Mouse (Mus musculus): ENCODE results near the gene N4bp1. TPM values are rescaled to one million over a fixed set of nuclear protein-coding genes. Genes with fewer than 3 reads are reported as not detected.

Gene N4bp1
- polyA plus RNA-seq, 1 experiment = 6.7 TPM

DNA sequence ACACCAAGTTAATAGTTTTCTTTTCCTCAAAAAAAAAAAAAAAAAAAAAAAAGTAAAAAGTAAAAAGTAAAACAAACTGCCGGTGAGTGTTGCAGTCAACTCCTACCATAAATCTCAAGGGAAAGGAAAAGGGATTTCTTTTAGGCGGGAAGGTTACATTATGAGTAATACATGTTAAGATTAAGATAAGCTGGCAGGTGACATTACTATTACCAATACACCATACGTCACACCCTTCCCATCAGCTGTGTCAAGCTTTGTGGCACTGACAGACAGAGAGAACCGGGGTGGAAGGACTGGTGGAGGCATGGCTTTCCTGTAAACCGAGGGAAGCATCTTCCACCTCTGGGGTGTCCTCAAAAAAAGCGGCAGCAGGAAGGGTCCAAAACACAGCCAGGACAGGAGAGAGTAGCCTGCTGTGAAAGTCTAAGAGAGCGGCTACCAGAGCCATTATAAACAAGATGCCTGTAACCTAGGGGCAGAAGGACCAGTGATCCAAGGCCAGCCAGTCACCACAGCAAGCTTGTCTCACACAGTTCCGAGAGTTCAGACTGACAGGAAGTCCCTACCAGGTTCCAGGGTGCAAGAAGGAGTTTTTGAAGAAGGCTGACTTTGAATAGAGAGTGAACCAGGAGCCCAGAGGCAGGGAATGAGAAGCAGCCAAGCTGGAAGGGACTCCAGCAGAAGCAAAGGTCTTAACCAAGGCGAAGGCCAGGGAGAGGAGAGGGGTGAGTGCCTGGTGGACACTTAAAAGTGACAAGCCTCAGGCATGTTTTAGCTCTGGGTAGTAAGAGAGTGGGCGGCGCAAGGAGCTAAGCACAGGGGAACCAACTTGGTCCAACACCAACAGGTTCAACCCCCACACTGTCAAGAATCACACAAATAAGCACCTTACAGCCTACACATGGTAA, 2.2 kb downstream of the N4bp1 start:
- Histone ChIP-seq H3K36me3 (ENCODE audit: control insufficient read depth, insufficient read depth, low read length) (no peaks in the 10 kb centered on the region), H3K4me1 (ENCODE audit: control insufficient read depth, insufficient read depth, low read length) (peaks cover 14% of the 10 kb centered on the region), H3K4me3 (ENCODE audit: control insufficient read depth, low read depth, low read length) (no peak overlapping the region), H3K27ac (ENCODE audit: control insufficient read depth, insufficient read depth, low read depth, low read length) (no peak overlapping the region), H3K27me3 (ENCODE audit: control insufficient read depth, insufficient read depth, low read length) (no peaks in the 10 kb centered on the region)
- TF ChIP-seq CTCF (IDR thresholded peaks at IDR 0.05; ENCODE audit: control insufficient read depth, insufficient read depth, insufficient replicate concordance, low read depth, low read length) (no peak), POLR2A (IDR thresholded peaks at IDR 0.05; ENCODE audit: control insufficient read depth, low read depth, low read length) (no peak)

DNA sequence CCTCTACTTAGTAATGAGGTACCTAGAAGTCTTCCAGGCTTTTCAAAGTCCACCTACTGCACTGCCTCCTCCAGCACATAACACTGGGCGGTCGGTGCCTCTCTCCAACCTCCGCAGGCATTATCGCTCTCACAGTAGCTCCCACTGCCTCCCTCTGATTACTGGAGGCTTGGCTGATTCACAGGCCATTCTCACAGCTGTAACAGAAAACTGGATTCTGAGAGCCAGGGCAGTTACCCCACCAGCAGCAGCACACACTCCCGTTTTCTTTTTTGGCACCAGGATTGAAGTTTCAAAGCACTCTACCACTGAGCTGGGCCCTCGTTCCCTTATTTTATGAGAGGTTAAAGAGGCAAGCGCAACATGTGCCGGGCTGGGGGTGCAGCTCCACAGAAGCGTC, 3.1 kb downstream of the N4bp1 start:
- peak overlapping the region; percentile 47; the same call in 1 of the 2 replicates for H3K27ac ChIP-seq (ENCODE audit: control insufficient read depth, insufficient read depth, low read depth, low read length)
- H3K27me3 ChIP-seq (ENCODE audit: control insufficient read depth, insufficient read depth, low read length) = no peaks in the 10 kb centered on the region
- TF ChIP-seq CTCF (IDR thresholded peaks at IDR 0.05; ENCODE audit: control insufficient read depth, insufficient read depth, insufficient replicate concordance, low read depth, low read length) = no peak
- no peak overlapping the region for H3K4me3 ChIP-seq (ENCODE audit: control insufficient read depth, low read depth, low read length)
- peaks cover 14% of the 10 kb centered on the region for H3K4me1 ChIP-seq (ENCODE audit: control insufficient read depth, insufficient read depth, low read length)
- no peaks in the 10 kb centered on the region for H3K36me3 ChIP-seq (ENCODE audit: control insufficient read depth, insufficient read depth, low read length)

DNA sequence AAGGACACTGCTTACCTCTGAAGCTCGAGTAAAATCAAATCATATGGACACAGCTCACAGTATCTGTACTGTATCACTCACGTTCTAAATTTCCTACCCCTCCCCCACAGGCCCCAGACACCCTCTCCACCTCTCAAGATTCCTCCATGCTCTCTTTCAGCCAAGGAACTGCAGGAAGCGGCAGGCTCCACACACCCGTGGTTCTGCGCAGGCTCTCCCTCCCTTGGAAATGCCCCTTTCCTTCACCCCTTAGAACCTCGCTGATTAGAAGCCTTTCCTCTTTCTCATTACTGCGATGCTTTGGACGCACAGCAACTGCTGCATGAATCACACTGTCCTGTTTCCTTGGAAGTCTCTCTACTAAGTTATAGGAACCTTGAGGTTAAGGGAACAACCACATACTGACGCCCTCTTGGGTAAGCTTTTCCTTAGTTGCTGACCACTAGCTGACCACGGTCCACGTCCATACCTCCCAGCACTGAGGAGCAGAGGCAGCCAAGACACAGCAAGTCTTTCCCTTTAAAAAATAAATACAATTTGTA, 3.9 kb downstream of the N4bp1 start:
- Histone ChIP-seq H3K36me3 (ENCODE audit: control insufficient read depth, insufficient read depth, low read length) (no peaks in the 10 kb centered on the region), H3K27me3 (ENCODE audit: control insufficient read depth, insufficient read depth, low read length) (no peaks in the 10 kb centered on the region), H3K27ac (ENCODE audit: control insufficient read depth, insufficient read depth, low read depth, low read length) (peak overlapping the region; percentile 47; the same call in 1 of the 2 replicates), H3K4me3 (ENCODE audit: control insufficient read depth, low read depth, low read length) (no peak overlapping the region), H3K4me1 (ENCODE audit: control insufficient read depth, insufficient read depth, low read length) (peaks cover 14% of the 10 kb centered on the region)
- TF ChIP-seq POLR2A (IDR thresholded peaks at IDR 0.05; ENCODE audit: control insufficient read depth, low read depth, low read length) (no peak), CTCF (IDR thresholded peaks at IDR 0.05; ENCODE audit: control insufficient read depth, insufficient read depth, insufficient replicate concordance, low read depth, low read length) (no peak)

DNA sequence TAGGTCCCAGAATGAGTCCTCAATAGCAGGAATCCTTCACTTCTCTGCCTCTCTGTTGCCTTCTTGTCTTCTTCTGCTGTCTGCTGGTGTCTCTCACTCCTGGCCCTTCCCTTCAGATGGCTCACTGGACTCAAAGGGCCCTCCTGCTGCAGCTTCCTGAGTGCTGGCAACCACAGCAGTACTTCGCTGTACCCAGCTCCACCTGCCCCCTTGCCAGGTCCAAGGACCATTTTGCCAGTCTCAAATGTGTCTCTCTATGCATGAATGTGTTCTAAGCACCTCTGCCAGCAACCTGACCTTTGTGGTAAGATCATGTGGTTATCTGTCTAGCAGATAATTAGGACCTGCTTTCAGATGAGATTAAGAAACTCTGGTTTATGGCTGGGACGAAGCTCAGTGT, 8.2 kb downstream of the N4bp1 start:
- H3K4me1 ChIP-seq (ENCODE audit: control insufficient read depth, insufficient read depth, low read length) = peaks cover under 1% of the 10 kb centered on the region

DNA sequence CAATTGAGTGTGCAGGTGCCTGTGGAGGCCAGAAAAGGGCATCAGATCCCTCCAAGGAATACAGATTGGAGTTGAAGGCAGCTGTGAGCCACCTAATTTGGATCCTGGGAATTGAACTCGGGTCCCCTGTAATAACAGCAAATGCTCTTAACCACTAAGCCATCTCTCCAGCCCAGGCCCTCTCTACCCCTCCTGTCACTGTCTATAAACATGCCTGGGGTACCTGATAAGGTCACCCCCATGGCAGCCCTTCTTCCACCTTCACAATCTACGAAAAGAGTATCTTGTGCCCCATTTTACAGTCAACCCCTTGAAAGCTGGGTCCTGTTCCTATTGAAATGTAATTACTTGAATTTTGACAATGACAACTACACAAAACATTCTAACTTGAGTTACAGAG, 11.0 kb downstream of the N4bp1 start:
- Histone ChIP-seq H3K27me3 (ENCODE audit: control insufficient read depth, insufficient read depth, low read length) (no peaks in the 10 kb centered on the region), H3K4me1 (ENCODE audit: control insufficient read depth, insufficient read depth, low read length) (no peaks in the 10 kb centered on the region), H3K4me3 (ENCODE audit: control insufficient read depth, low read depth, low read length) (no peak overlapping the region), H3K27ac (ENCODE audit: control insufficient read depth, insufficient read depth, low read depth, low read length) (no peak overlapping the region), H3K36me3 (ENCODE audit: control insufficient read depth, insufficient read depth, low read length) (no peaks in the 10 kb centered on the region)
- no peak for TF ChIP-seq POLR2A (IDR thresholded peaks at IDR 0.05; ENCODE audit: control insufficient read depth, low read depth, low read length)
- TF ChIP-seq CTCF (IDR thresholded peaks at IDR 0.05; ENCODE audit: control insufficient read depth, insufficient read depth, insufficient replicate concordance, low read depth, low read length) = no peak

More for the DNA sequence above, 8.2 kb downstream of the N4bp1 start:
- Histone ChIP-seq H3K4me3 (ENCODE audit: control insufficient read depth, low read depth, low read length) (no peak overlapping the region), H3K36me3 (ENCODE audit: control insufficient read depth, insufficient read depth, low read length) (no peaks in the 10 kb centered on the region), H3K27ac (ENCODE audit: control insufficient read depth, insufficient read depth, low read depth, low read length) (no peak overlapping the region), H3K27me3 (ENCODE audit: control insufficient read depth, insufficient read depth, low read length) (no peaks in the 10 kb centered on the region)
- TF ChIP-seq POLR2A (IDR thresholded peaks at IDR 0.05; ENCODE audit: control insufficient read depth, low read depth, low read length) = no peak
- TF ChIP-seq CTCF (IDR thresholded peaks at IDR 0.05; ENCODE audit: control insufficient read depth, insufficient read depth, insufficient replicate concordance, low read depth, low read length) = no peak

DNA sequence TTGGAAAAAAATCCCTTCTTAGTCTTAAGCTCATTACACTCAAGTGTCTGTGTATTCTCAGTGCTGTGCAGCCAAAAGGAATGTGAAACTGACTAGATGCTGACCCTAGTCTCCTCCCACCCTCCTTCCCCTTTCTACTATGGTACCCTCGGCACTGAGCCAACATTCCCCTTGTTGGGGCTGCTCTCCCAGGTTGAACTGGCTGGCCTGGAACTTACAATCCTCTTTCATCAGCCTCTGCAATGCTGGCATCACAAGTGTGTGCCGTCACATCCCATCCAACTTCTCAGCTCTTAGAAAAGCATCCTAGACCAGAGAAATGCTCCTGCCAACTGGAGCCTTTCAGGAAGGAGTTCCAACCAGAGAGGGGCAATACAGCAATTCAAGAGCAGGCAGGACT, 11.9 kb downstream of the N4bp1 start:
- no peaks in the 10 kb centered on the region for H3K27me3 ChIP-seq (ENCODE audit: control insufficient read depth, insufficient read depth, low read length)
- no peaks in the 10 kb centered on the region for H3K36me3 ChIP-seq (ENCODE audit: control insufficient read depth, insufficient read depth, low read length)
- no peak overlapping the region for H3K4me3 ChIP-seq (ENCODE audit: control insufficient read depth, low read depth, low read length)
- TF ChIP-seq CTCF (IDR thresholded peaks at IDR 0.05; ENCODE audit: control insufficient read depth, insufficient read depth, insufficient replicate concordance, low read depth, low read length) (no peak), POLR2A (IDR thresholded peaks at IDR 0.05; ENCODE audit: control insufficient read depth, low read depth, low read length) (no peak)
- H3K4me1 ChIP-seq (ENCODE audit: control insufficient read depth, insufficient read depth, low read length) = no peaks in the 10 kb centered on the region
- no peak overlapping the region for H3K27ac ChIP-seq (ENCODE audit: control insufficient read depth, insufficient read depth, low read depth, low read length)

DNA sequence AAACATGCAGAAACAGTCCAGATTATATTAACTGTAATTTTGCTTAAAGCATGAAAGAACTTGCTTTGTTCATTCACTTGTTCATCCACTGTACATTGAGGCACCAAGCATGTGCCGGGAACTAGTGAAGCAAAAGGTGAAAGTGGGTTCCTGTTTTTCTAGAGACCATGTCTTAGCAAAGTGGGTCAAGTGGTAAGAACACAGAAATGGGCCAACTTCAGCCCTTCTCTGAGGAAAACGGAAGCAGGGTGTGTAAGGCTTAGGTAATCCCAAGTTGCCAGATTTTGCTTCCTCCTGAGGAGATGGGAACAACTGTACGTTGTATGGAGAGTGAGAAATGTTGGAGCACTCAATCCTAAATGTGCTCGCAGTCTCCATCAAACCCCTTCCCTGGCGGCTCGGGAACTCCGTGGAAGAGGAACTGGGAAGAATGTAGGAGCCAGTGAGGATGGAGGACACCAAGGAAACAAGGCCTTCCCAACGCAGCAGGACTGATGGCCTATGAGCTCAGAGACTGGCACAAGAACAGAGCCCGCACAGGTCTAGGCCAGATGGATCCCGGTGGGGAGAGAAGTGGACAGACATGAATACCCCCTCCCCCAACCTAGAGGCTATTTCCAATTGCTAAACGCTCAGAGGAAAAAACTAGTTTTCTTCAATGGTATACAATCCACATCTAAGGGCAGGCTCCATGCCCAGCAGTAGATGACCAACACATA, 12.8 kb downstream of the N4bp1 start:
- H3K36me3 ChIP-seq (ENCODE audit: control insufficient read depth, insufficient read depth, low read length) = no peaks in the 10 kb centered on the region
- H3K4me1 ChIP-seq (ENCODE audit: control insufficient read depth, insufficient read depth, low read length) = no peaks in the 10 kb centered on the region
- H3K27ac ChIP-seq (ENCODE audit: control insufficient read depth, insufficient read depth, low read depth, low read length) = no peak overlapping the region
- TF ChIP-seq CTCF (IDR thresholded peaks at IDR 0.05; ENCODE audit: control insufficient read depth, insufficient read depth, insufficient replicate concordance, low read depth, low read length) (no peak), POLR2A (IDR thresholded peaks at IDR 0.05; ENCODE audit: control insufficient read depth, low read depth, low read length) (no peak)
- H3K4me3 ChIP-seq (ENCODE audit: control insufficient read depth, low read depth, low read length) = no peak overlapping the region
- H3K27me3 ChIP-seq (ENCODE audit: control insufficient read depth, insufficient read depth, low read length) = no peaks in the 10 kb centered on the region
